Mouse (Mus musculus): ENCODE measurements around the gene Rtn4r. TPM values are rescaled to one million over a fixed set of nuclear protein-coding genes. Genes with fewer than 3 reads are reported as not detected.
A peak's percentile ranks its signal among the peaks of the same experiment; 100 is the strongest.

The Rtn4r gene
- total and polyA plus RNA-seq, 3 experiments: not detected

DNA sequence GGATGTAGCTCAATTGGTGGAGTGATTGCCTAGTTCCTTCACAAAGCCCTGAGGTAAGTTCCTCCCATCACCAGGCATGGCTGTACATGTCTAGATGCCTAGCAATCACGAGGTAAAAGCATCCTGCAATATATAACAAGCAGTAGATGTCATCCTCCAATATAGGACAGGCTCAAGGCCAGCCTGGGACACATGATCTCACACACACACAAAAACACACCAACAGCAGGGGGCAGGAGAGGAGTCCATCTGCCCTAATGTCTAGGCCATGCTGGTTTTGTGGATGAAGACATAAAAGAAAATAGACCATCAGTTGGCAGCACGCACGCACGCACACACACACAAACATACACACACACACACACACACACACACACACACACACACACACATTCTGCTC is 49.3 kb downstream of the Rtn4r start:
- peaks cover 95% of the 10 kb centered on the region for H3K27me3 ChIP-seq (replicated peaks)
- H3K4me1 ChIP-seq (ENCODE audit: control insufficient read depth in 1 of 2, insufficient read depth in 2 of 2): no peaks in the 10 kb centered on the region
- no peak overlapping the region for H3K9ac ChIP-seq (ENCODE audit: insufficient read depth, low read depth)
- H3K9me3 ChIP-seq (replicated peaks; ENCODE audit: low read length): no peaks in the 10 kb centered on the region
- dilution Hi-C loops (cut with MboI; ENCODE audit: extremely low pct_ligation_motif_present, extremely low pct_unique_long_range_greater_than_20kb, low sequenced_read_pairs) (no loop called here), in situ Hi-C loops (cut with MboI; ENCODE audit: low pct_ligation_motif_present, low pct_unique_long_range_greater_than_20kb, low sequenced_read_pairs) (loop anchor here (5.0 kb wide), 1 partner anchor 36 kb away; no protein-coding TSS in a partner anchor)
- H3K4me2 ChIP-seq (ENCODE audit: insufficient read depth, low read depth, poor library complexity, severe bottlenecking): no peak overlapping the region
- no peaks in the 10 kb centered on the region for H3K36me3 ChIP-seq (replicated peaks in 1 of 2; ENCODE audit: control insufficient read depth in 1 of 2, insufficient read depth in 1 of 2, low read length in 1 of 2)
- no peaks in the 10 kb centered on the region for H3K79me2 ChIP-seq (replicated peaks; ENCODE audit: control insufficient read depth, extremely low read depth, insufficient read depth, poor library complexity, severe bottlenecking)
- no peak overlapping the region for H3K27ac ChIP-seq (ENCODE audit: insufficient read depth, low read depth)
- DNase-seq (ENCODE audit: extremely low read depth): peak; percentile 25
- TF ChIP-seq HCFC1 (IDR thresholded peaks at IDR 0.05; ENCODE audit: low read depth, low read length) (no peak), ZKSCAN1 (IDR thresholded peaks at IDR 0.05; ENCODE audit: borderline replicate concordance, low read depth, low read length) (no peak), CTCF (conservative IDR thresholded peaks at IDR 0.05 in 1 of 2, IDR thresholded peaks at IDR 0.05 in 1 of 2; ENCODE audit: low read depth in 2 of 2, low read length in 2 of 2) (peak in 1 of 2 experiments; percentile 63; a peak in 2 of 4 replicates), RAD21 (IDR thresholded peaks at IDR 0.05; ENCODE audit: low read depth, low read length) (peak; percentile 41), SMC3 (IDR thresholded peaks at IDR 0.05; ENCODE audit: low read depth, low read length) (peak; percentile 62), MEF2A (IDR thresholded peaks at IDR 0.05; ENCODE audit: borderline replicate concordance, low read depth, low read length) (no peak), JUND (conservative IDR thresholded peaks at IDR 0.05; ENCODE audit: low read depth, low read length) (no peak), GABPA (IDR thresholded peaks at IDR 0.05; ENCODE audit: insufficient replicate concordance, low read depth, low read length) (no peak)
- H3K4me3 ChIP-seq (replicated peaks in 1 of 3; ENCODE audit: low read depth in 2 of 3, low read length in 2 of 3, poor library complexity in 1 of 3): no peak overlapping the region

DNA sequence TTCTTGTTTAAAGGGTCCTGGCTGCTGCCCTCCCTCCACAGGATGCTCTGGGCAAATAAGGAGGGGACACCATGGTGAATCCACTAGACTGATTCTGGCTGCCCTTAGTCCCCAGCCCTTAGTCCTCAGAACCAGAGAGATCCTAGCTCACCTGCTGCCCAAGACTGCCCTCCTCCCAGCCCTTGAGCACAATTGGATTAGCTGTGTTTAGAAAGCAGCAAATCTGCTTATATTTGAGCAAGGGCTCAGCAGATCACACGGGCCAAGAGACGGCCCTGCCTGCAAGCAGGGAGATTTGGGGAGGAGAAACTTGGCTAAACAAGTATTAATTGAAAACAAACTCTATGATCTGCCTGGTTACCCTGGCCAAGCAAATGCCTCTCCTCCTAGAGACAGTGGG is 52.1 kb downstream of the Rtn4r start:
- Histone ChIP-seq H3K27ac (ENCODE audit: insufficient read depth, low read depth) (no peak overlapping the region), H3K4me1 (ENCODE audit: control insufficient read depth in 1 of 2, insufficient read depth in 2 of 2) (no peaks in the 10 kb centered on the region), H3K36me3 (replicated peaks in 1 of 2; ENCODE audit: control insufficient read depth in 1 of 2, insufficient read depth in 1 of 2, low read length in 1 of 2) (no peaks in the 10 kb centered on the region), H3K79me2 (replicated peaks; ENCODE audit: control insufficient read depth, extremely low read depth, insufficient read depth, poor library complexity, severe bottlenecking) (no peaks in the 10 kb centered on the region), H3K4me3 (replicated peaks in 1 of 3; ENCODE audit: low read depth in 2 of 3, low read length in 2 of 3, poor library complexity in 1 of 3) (no peak overlapping the region), H3K4me2 (ENCODE audit: insufficient read depth, low read depth, poor library complexity, severe bottlenecking) (no peak overlapping the region), H3K9me3 (replicated peaks; ENCODE audit: low read length) (no peaks in the 10 kb centered on the region), H3K27me3 (replicated peaks) (peaks cover 97% of the 10 kb centered on the region), H3K9ac (ENCODE audit: insufficient read depth, low read depth) (no peak overlapping the region)
- dilution Hi-C loops (cut with MboI; ENCODE audit: extremely low pct_ligation_motif_present, extremely low pct_unique_long_range_greater_than_20kb, low sequenced_read_pairs) (no loop called here), in situ Hi-C loops (cut with MboI; ENCODE audit: low pct_ligation_motif_present, low pct_unique_long_range_greater_than_20kb, low sequenced_read_pairs) (loop anchor here (5.0 kb wide), 1 partner anchor 33 kb away; no protein-coding TSS in a partner anchor)
- no peak for TF ChIP-seq RCOR1 (conservative IDR thresholded peaks at IDR 0.05; ENCODE audit: low read depth, low read length)
- TF ChIP-seq SIN3A (IDR thresholded peaks at IDR 0.05; ENCODE audit: low read length): no peak
- no peak for DNase-seq (ENCODE audit: extremely low read depth)

GRCm38 (mm10) chr16:18181398-18181797 is 54.0 kb downstream of the Rtn4r start:
- in situ Hi-C loops (cut with MboI; ENCODE audit: low pct_ligation_motif_present, low pct_unique_long_range_greater_than_20kb, low sequenced_read_pairs) (no loop called here), dilution Hi-C loops (cut with MboI; ENCODE audit: extremely low pct_ligation_motif_present, extremely low pct_unique_long_range_greater_than_20kb, low sequenced_read_pairs) (no loop called here)
- no peak for TF ChIP-seq BHLHE40 (IDR thresholded peaks at IDR 0.05; ENCODE audit: low read depth, low read length)
- TF ChIP-seq SMC3 (IDR thresholded peaks at IDR 0.05; ENCODE audit: low read depth, low read length): no peak
- no peak for TF ChIP-seq JUN (IDR thresholded peaks at IDR 0.05; ENCODE audit: insufficient read depth, low read depth, low read length)
- no peak for TF ChIP-seq CHD2 (IDR thresholded peaks at IDR 0.05; ENCODE audit: low read length)
- TF ChIP-seq HCFC1 (IDR thresholded peaks at IDR 0.05; ENCODE audit: low read depth, low read length): no peak
- TF ChIP-seq SIN3A (IDR thresholded peaks at IDR 0.05; ENCODE audit: low read length): no peak
- TF ChIP-seq ZKSCAN1 (IDR thresholded peaks at IDR 0.05; ENCODE audit: borderline replicate concordance, low read depth, low read length): no peak
- no peak for TF ChIP-seq ETS1 (conservative IDR thresholded peaks at IDR 0.05; ENCODE audit: low read depth, low read length)
- TF ChIP-seq UBTF (IDR thresholded peaks at IDR 0.05; ENCODE audit: low read depth, low read length): no peak
- no peak for TF ChIP-seq MXI1 (IDR thresholded peaks at IDR 0.05; ENCODE audit: low read depth, low read length)
- no peak for TF ChIP-seq EP300 (IDR thresholded peaks at IDR 0.05; ENCODE audit: low read length)
- TF ChIP-seq USF2 (conservative IDR thresholded peaks at IDR 0.05; ENCODE audit: low read depth, low read length): no peak
- TF ChIP-seq NELFE (IDR thresholded peaks at IDR 0.05; ENCODE audit: low read depth, low read length): no peak
- no peak for TF ChIP-seq MAX (IDR thresholded peaks at IDR 0.05; ENCODE audit: low read length)
- no peak for TF ChIP-seq JUND (conservative IDR thresholded peaks at IDR 0.05; ENCODE audit: low read depth, low read length)
- TF ChIP-seq RCOR1 (conservative IDR thresholded peaks at IDR 0.05; ENCODE audit: low read depth, low read length): no peak
- Histone ChIP-seq H3K4me1 (ENCODE audit: control insufficient read depth in 1 of 2, insufficient read depth in 2 of 2) (no peaks in the 10 kb centered on the region), H3K36me3 (replicated peaks in 1 of 2; ENCODE audit: control insufficient read depth in 1 of 2, insufficient read depth in 1 of 2, low read length in 1 of 2) (no peaks in the 10 kb centered on the region), H3K4me2 (ENCODE audit: insufficient read depth, low read depth, poor library complexity, severe bottlenecking) (no peak overlapping the region), H3K4me3 (replicated peaks in 1 of 3; ENCODE audit: low read depth in 2 of 3, low read length in 2 of 3, poor library complexity in 1 of 3) (no peak overlapping the region), H3K27ac (ENCODE audit: insufficient read depth, low read depth) (no peak overlapping the region), H3K27me3 (replicated peaks) (peaks cover 97% of the 10 kb centered on the region), H3K9ac (ENCODE audit: insufficient read depth, low read depth) (no peak overlapping the region), H3K79me2 (replicated peaks; ENCODE audit: control insufficient read depth, extremely low read depth, insufficient read depth, poor library complexity, severe bottlenecking) (no peaks in the 10 kb centered on the region), H3K9me3 (replicated peaks; ENCODE audit: low read length) (no peaks in the 10 kb centered on the region)
- no peak for DNase-seq (ENCODE audit: extremely low read depth)
